Mouse (Mus musculus): ENCODE data around the gene Cutal. TPM values are rescaled to one million over a fixed set of nuclear protein-coding genes. Genes with fewer than 3 reads are reported as not detected.

Gene Cutal
- polyA plus RNA-seq, 2 experiments = 0.06 TPM; not detected in 1

- Histone ChIP-seq H3K9me3 (ENCODE audit: control insufficient read depth, low read length) (no peaks in the 10 kb centered on the region), H3K36me3 (ENCODE audit: control insufficient read depth, insufficient read depth, low read length) (no peaks in the 10 kb centered on the region), H3K4me1 (ENCODE audit: control insufficient read depth, insufficient read depth, low read length) (no peaks in the 10 kb centered on the region), H3K9ac (ENCODE audit: low read depth, low read length, severe bottlenecking) (no peak overlapping the region), H3K27ac (replicated peaks; ENCODE audit: low read depth, low read length) (no peak overlapping the region), H3K4me3 (replicated peaks; ENCODE audit: low read length) (no peak overlapping the region), H3K27me3 (ENCODE audit: control insufficient read depth, insufficient read depth, low read length) (no peaks in the 10 kb centered on the region), H3K4me2 (replicated peaks; ENCODE audit: low read depth, low read length, severe bottlenecking) (no peak overlapping the region)
- ATAC-seq (ENCODE audit: low FRiP score, low read depth) = no peak
- 78% methylated on average over 1 of the region's 1 CpGs for WGBS
- no peak for DNase-seq (ENCODE audit: low spot score)
- no peak for TF ChIP-seq POLR2A (IDR thresholded peaks at IDR 0.05; ENCODE audit: borderline replicate concordance, extremely low read depth, insufficient read depth, insufficient read length)
Measured at GRCm38 (mm10) chr2:34900412-34900811, 26.2 kb downstream of the Cutal start.

GRCm38 (mm10) chr2:34901726-34902125, 27.5 kb downstream of the Cutal start:
- 72% methylated on average over 4 of the region's 4 CpGs for WGBS
- DNase-seq (ENCODE audit: low spot score) (no peak), ATAC-seq (ENCODE audit: low FRiP score, low read depth) (no peak)
- TF ChIP-seq POLR2A (IDR thresholded peaks at IDR 0.05; ENCODE audit: borderline replicate concordance, extremely low read depth, insufficient read depth, insufficient read length) = no peak
- Histone ChIP-seq H3K36me3 (ENCODE audit: control insufficient read depth, insufficient read depth, low read length) (no peaks in the 10 kb centered on the region), H3K9ac (ENCODE audit: low read depth, low read length, severe bottlenecking) (no peak overlapping the region), H3K27me3 (ENCODE audit: control insufficient read depth, insufficient read depth, low read length) (no peaks in the 10 kb centered on the region; the same call in 1 of the 2 replicates), H3K27ac (replicated peaks; ENCODE audit: low read depth, low read length) (no peak overlapping the region), H3K9me3 (ENCODE audit: control insufficient read depth, low read length) (no peaks in the 10 kb centered on the region), H3K4me3 (replicated peaks; ENCODE audit: low read length) (no peak overlapping the region), H3K4me1 (ENCODE audit: control insufficient read depth, insufficient read depth, low read length) (no peaks in the 10 kb centered on the region), H3K4me2 (replicated peaks; ENCODE audit: low read depth, low read length, severe bottlenecking) (no peak overlapping the region)

GRCm38 (mm10) chr2:34902731-34903130, 28.5 kb downstream of the Cutal start:
- no peak for TF ChIP-seq POLR2A (IDR thresholded peaks at IDR 0.05; ENCODE audit: borderline replicate concordance, extremely low read depth, insufficient read depth, insufficient read length)
- Histone ChIP-seq H3K27ac (replicated peaks; ENCODE audit: low read depth, low read length) (no peak overlapping the region), H3K4me2 (replicated peaks; ENCODE audit: low read depth, low read length, severe bottlenecking) (no peak overlapping the region), H3K4me3 (replicated peaks; ENCODE audit: low read length) (no peak overlapping the region), H3K36me3 (ENCODE audit: control insufficient read depth, insufficient read depth, low read length) (no peaks in the 10 kb centered on the region), H3K9me3 (ENCODE audit: control insufficient read depth, low read length) (no peaks in the 10 kb centered on the region), H3K9ac (ENCODE audit: low read depth, low read length, severe bottlenecking) (no peak overlapping the region), H3K4me1 (ENCODE audit: control insufficient read depth, insufficient read depth, low read length) (no peaks in the 10 kb centered on the region), H3K27me3 (ENCODE audit: control insufficient read depth, insufficient read depth, low read length) (peaks cover 5% of the 10 kb centered on the region)
- DNase-seq (ENCODE audit: low spot score) (no peak), ATAC-seq (ENCODE audit: low FRiP score, low read depth) (no peak)
- 73% methylated on average over 6 of the region's 6 CpGs for WGBS

- TF ChIP-seq POLR2A (IDR thresholded peaks at IDR 0.05; ENCODE audit: borderline replicate concordance, extremely low read depth, insufficient read depth, insufficient read length) = no peak
- Histone ChIP-seq H3K4me1 (ENCODE audit: control insufficient read depth, insufficient read depth, low read length) (no peaks in the 10 kb centered on the region), H3K9ac (ENCODE audit: low read depth, low read length, severe bottlenecking) (no peak overlapping the region), H3K27me3 (ENCODE audit: control insufficient read depth, insufficient read depth, low read length) (peaks cover 6% of the 10 kb centered on the region), H3K36me3 (ENCODE audit: control insufficient read depth, insufficient read depth, low read length) (no peaks in the 10 kb centered on the region), H3K27ac (replicated peaks; ENCODE audit: low read depth, low read length) (no peak overlapping the region), H3K4me3 (replicated peaks; ENCODE audit: low read length) (no peak overlapping the region), H3K4me2 (replicated peaks; ENCODE audit: low read depth, low read length, severe bottlenecking) (no peak overlapping the region), H3K9me3 (ENCODE audit: control insufficient read depth, low read length) (no peaks in the 10 kb centered on the region)
- ATAC-seq (ENCODE audit: low FRiP score, low read depth) (no peak), DNase-seq (ENCODE audit: low spot score) (no peak)
- 83% methylated on average over 7 of the region's 7 CpGs for WGBS
Measured at GRCm38 (mm10) chr2:34903191-34903590, 29.0 kb downstream of the Cutal start.

- Histone ChIP-seq H3K27me3 (ENCODE audit: control insufficient read depth, insufficient read depth, low read length) (peaks cover 6% of the 10 kb centered on the region), H3K4me1 (ENCODE audit: control insufficient read depth, insufficient read depth, low read length) (no peaks in the 10 kb centered on the region), H3K36me3 (ENCODE audit: control insufficient read depth, insufficient read depth, low read length) (no peaks in the 10 kb centered on the region), H3K4me3 (replicated peaks; ENCODE audit: low read length) (no peak overlapping the region), H3K4me2 (replicated peaks; ENCODE audit: low read depth, low read length, severe bottlenecking) (no peak overlapping the region), H3K9ac (ENCODE audit: low read depth, low read length, severe bottlenecking) (no peak overlapping the region), H3K9me3 (ENCODE audit: control insufficient read depth, low read length) (no peaks in the 10 kb centered on the region), H3K27ac (replicated peaks; ENCODE audit: low read depth, low read length) (no peak overlapping the region)
- DNase-seq (ENCODE audit: low spot score) (no peak), ATAC-seq (ENCODE audit: low FRiP score, low read depth) (no peak)
- WGBS = 60% methylated on average over 4 of the region's 4 CpGs
- TF ChIP-seq POLR2A (IDR thresholded peaks at IDR 0.05; ENCODE audit: borderline replicate concordance, extremely low read depth, insufficient read depth, insufficient read length) = no peak
Measured at GRCm38 (mm10) chr2:34903652-34904405, 29.6 kb downstream of the Cutal start.

Data from limb, embryonic 14.5 days (tissue).